8 mouse cellular contexts compared by ENCODE assay signal in genomic region chr8:119423631-119424141, GRCm38 (mm10). TPM values are rescaled to one million over a fixed set of nuclear protein-coding genes. Genes with fewer than 3 reads are reported as not detected.
DNase-seq lines count a peak whose midpoint lies in the region; ATAC-seq and TF ChIP-seq lines count a peak whose summit lies in the region.

No protein-coding gene starts in this region.

- no peaks in the 10 kb centered on the region for H3K27me3 ChIP-seq in erythroblast, embryonic 14.5 days (ENCODE audit: control insufficient read depth)
- H3K27me3 ChIP-seq in intestine, embryonic 15.5 days (replicated peaks): no peaks in the 10 kb centered on the region
- no peaks in the 10 kb centered on the region for H3K27me3 ChIP-seq in lung, embryonic 14.5 days (ENCODE audit: insufficient read depth, low read length)
- no peaks in the 10 kb centered on the region for H3K27me3 ChIP-seq in stomach, embryonic 16.5 days (ENCODE audit: control insufficient read depth, insufficient read depth, low read length)
- no peaks in the 10 kb centered on the region for H3K27me3 ChIP-seq in forebrain, postnatal 0 days (ENCODE audit: insufficient read depth, low read length)

- H3K36me3 ChIP-seq in erythroblast, embryonic 14.5 days (ENCODE audit: control insufficient read depth): no peaks in the 10 kb centered on the region
- no peaks in the 10 kb centered on the region for H3K36me3 ChIP-seq in intestine, embryonic 15.5 days
- H3K36me3 ChIP-seq in lung, embryonic 14.5 days (ENCODE audit: insufficient read depth): no peaks in the 10 kb centered on the region
- H3K36me3 ChIP-seq in stomach, embryonic 16.5 days (ENCODE audit: control insufficient read depth, insufficient read depth, low read length): no peaks in the 10 kb centered on the region
- H3K36me3 ChIP-seq in forebrain, postnatal 0 days (ENCODE audit: insufficient read depth): no peaks in the 10 kb centered on the region

- peak overlapping the region; percentile 91 for H3K27ac ChIP-seq in bone marrow macrophage, adult 2 months (ENCODE audit: insufficient read depth, low read depth, low read length)
- H3K27ac ChIP-seq in intestine, embryonic 15.5 days: peak overlapping the region; percentile 40; the same call in 1 of the 2 replicates
- H3K27ac ChIP-seq in lung, embryonic 14.5 days (ENCODE audit: low read depth): peak overlapping the region; percentile 52
- peak overlapping the region; percentile 81 for H3K27ac ChIP-seq in stomach, embryonic 16.5 days (ENCODE audit: low read length)
- H3K27ac ChIP-seq in forebrain, postnatal 0 days (ENCODE audit: low read depth, low read length): no peak overlapping the region

- H3K4me1 ChIP-seq in erythroblast, embryonic 14.5 days (ENCODE audit: control insufficient read depth): no peaks in the 10 kb centered on the region; the same call in 1 of the 2 replicates
- H3K4me1 ChIP-seq in bone marrow macrophage, adult 2 months (ENCODE audit: control insufficient read depth, insufficient read depth, low read length): peaks cover 71% of the 10 kb centered on the region
- peaks cover 27% of the 10 kb centered on the region for H3K4me1 ChIP-seq in intestine, embryonic 15.5 days (replicated peaks)
- H3K4me1 ChIP-seq in lung, embryonic 14.5 days (ENCODE audit: insufficient read depth): 0 out of 2 replicates have a peak, but pooled peaks cover 2% of the 10 kb centered on the region
- peaks cover 28% of the 10 kb centered on the region for H3K4me1 ChIP-seq in stomach, embryonic 16.5 days (ENCODE audit: control insufficient read depth, insufficient read depth, low read length)
- H3K4me1 ChIP-seq in forebrain, postnatal 0 days (ENCODE audit: insufficient read depth): no peaks in the 10 kb centered on the region

- WGBS in intestine, embryonic 15.5 days: 52% methylated on average over 9 of the region's 9 CpGs
- 40% methylated on average over 9 of the region's 9 CpGs for WGBS in lung, embryonic 14.5 days
- 43% methylated on average over 9 of the region's 9 CpGs for WGBS in stomach, embryonic 16.5 days
- 64% methylated on average over 9 of the region's 9 CpGs for WGBS in forebrain, postnatal 0 days

- no peak for TF ChIP-seq POLR2A in bone marrow macrophage, adult 2 months (IDR thresholded peaks at IDR 0.05; ENCODE audit: borderline replicate concordance, low read depth, low read length)

- H3K4me2 ChIP-seq in intestine, embryonic 15.5 days (replicated peaks): no peak overlapping the region; the same call in 1 of the 2 replicates
- no peak overlapping the region for H3K4me2 ChIP-seq in lung, embryonic 14.5 days
- H3K4me2 ChIP-seq in stomach, embryonic 16.5 days (ENCODE audit: low read depth, low read length): no peak overlapping the region
- H3K4me2 ChIP-seq in forebrain, postnatal 0 days (ENCODE audit: low read depth): no peak overlapping the region

- no peak overlapping the region for H3K9ac ChIP-seq in intestine, embryonic 15.5 days
- no peak overlapping the region for H3K9ac ChIP-seq in lung, embryonic 14.5 days
- peak overlapping the region; percentile 35; the same call in 1 of the 2 replicates for H3K9ac ChIP-seq in stomach, embryonic 16.5 days (ENCODE audit: low read length)
- H3K9ac ChIP-seq in forebrain, postnatal 0 days: no peak overlapping the region

- H3K9me3 ChIP-seq in erythroblast, embryonic 14.5 days (ENCODE audit: control insufficient read depth, low read length): no peaks in the 10 kb centered on the region
- H3K9me3 ChIP-seq in intestine, embryonic 15.5 days: no peaks in the 10 kb centered on the region
- no peaks in the 10 kb centered on the region for H3K9me3 ChIP-seq in lung, embryonic 14.5 days (ENCODE audit: low read depth, low read length)
- H3K9me3 ChIP-seq in stomach, embryonic 16.5 days (replicated peaks; ENCODE audit: control insufficient read depth, low read length): no peaks in the 10 kb centered on the region
- no peaks in the 10 kb centered on the region for H3K9me3 ChIP-seq in forebrain, postnatal 0 days (ENCODE audit: low read length)

- H3K4me3 ChIP-seq in erythroblast, embryonic 14.5 days (replicated peaks): peak overlapping the region; percentile 6
- H3K4me3 ChIP-seq in bone marrow macrophage, adult 2 months (ENCODE audit: insufficient read depth, low read length): peak overlapping the region; percentile 7; the same call in 1 of the 2 replicates
- no peak overlapping the region for H3K4me3 ChIP-seq in intestine, embryonic 15.5 days (replicated peaks)
- no peak overlapping the region for H3K4me3 ChIP-seq in lung, embryonic 14.5 days (ENCODE audit: low read depth, low read length)
- H3K4me3 ChIP-seq in stomach, embryonic 16.5 days (replicated peaks; ENCODE audit: low read length): no peak overlapping the region
- no peak overlapping the region for H3K4me3 ChIP-seq in forebrain, postnatal 0 days (ENCODE audit: low read depth, low read length)

- peak; percentile 48 for DNase-seq in lung, embryonic 14.5 days
- DNase-seq in retina, embryonic 14.5 days (ENCODE audit: low spot score): no peak
- DNase-seq in forebrain, postnatal 0 days: no peak

- no peak for TF ChIP-seq CTCF in bone marrow macrophage, adult 2 months (IDR thresholded peaks at IDR 0.05; ENCODE audit: low read depth, low read length)
- TF ChIP-seq CTCF in lung, embryonic 14.5 days (IDR thresholded peaks at IDR 0.05; ENCODE audit: low read depth): no peak
- no peak for TF ChIP-seq CTCF in forebrain, postnatal 0 days (IDR thresholded peaks at IDR 0.05; ENCODE audit: low read depth)

- no peak for ATAC-seq in erythroblast, adult 5-6 weeks (replicated peaks; ENCODE audit: low FRiP score, poor library complexity, severe bottlenecking)
- ATAC-seq in intestine, embryonic 15.5 days: peak; percentile 21; the same call in 1 of the 2 replicates
- 0 out of 2 replicates have a peak, but pooled peaks have one; percentile 40 for ATAC-seq in lung, embryonic 14.5 days (ENCODE audit: insufficient read depth)
- no peak for ATAC-seq in stomach, embryonic 16.5 days (ENCODE audit: insufficient read depth, low FRiP score)
- no peak for ATAC-seq in forebrain, postnatal 0 days

RNA-seq across cellular contexts. Expression of gene Osgin1, which starts 10.2 kb away (rescaled TPM):
- polyA plus RNA-seq in erythroblast, embryonic 14.5 days (2012): 0.17 and 0.30 TPM in 2 replicates
- 1.7 TPM in 2 replicates for total RNA-seq in erythroblast, adult 5-6 weeks (2015; ENCODE audit: low replicate concordance)
- total RNA-seq in erythroblast, adult 5-6 weeks (2017; ENCODE audit: low replicate concordance): 0.70 and 0.94 TPM in 2 replicates
- 33.8 and 34.3 TPM in 2 replicates for polyA plus RNA-seq in bone marrow macrophage, adult 2 months (2012; ENCODE audit: insufficient read depth, insufficient read length, missing spikeins)
- polyA plus RNA-seq in intestine, embryonic 15.5 days (2015; fragmentation: Nextera tagmentation; extraction: Ambion mirVana): 3.8 and 5.7 TPM in 2 replicates
- 0.53 and 0.85 TPM in 2 replicates for polyA plus RNA-seq in lung, embryonic 14.5 days (2014; fragmentation: Nextera tagmentation; extraction: Ambion mirVana)
- 10.2 and 11.0 TPM in 2 replicates for polyA plus RNA-seq in stomach, embryonic 16.5 days (2015; fragmentation: Nextera tagmentation; extraction: Ambion mirVana)
- not detected in 2 replicates for total RNA-seq in forebrain, postnatal 0 days (2014; rRNA removed)
- 0.12 and 0.19 TPM in 2 replicates for polyA plus RNA-seq in forebrain, postnatal 0 days (2015; fragmentation: Nextera tagmentation; extraction: Ambion mirVana)

RNA-seq across cellular contexts. Expression of gene Necab2, which starts 22.8 kb away (rescaled TPM):
- not detected in 2 replicates for polyA plus RNA-seq in erythroblast, embryonic 14.5 days (2012)
- not detected in 2 replicates for total RNA-seq in erythroblast, adult 5-6 weeks (2015; ENCODE audit: low replicate concordance)
- total RNA-seq in erythroblast, adult 5-6 weeks (2017; ENCODE audit: low replicate concordance): not detected in 2 replicates
- not detected in 2 replicates for polyA plus RNA-seq in bone marrow macrophage, adult 2 months (2012; ENCODE audit: insufficient read depth, insufficient read length, missing spikeins)
- polyA plus RNA-seq in intestine, embryonic 15.5 days (2015; fragmentation: Nextera tagmentation; extraction: Ambion mirVana): 1.9 TPM in 2 replicates
- 1.9 and 2.2 TPM in 2 replicates for polyA plus RNA-seq in lung, embryonic 14.5 days (2014; fragmentation: Nextera tagmentation; extraction: Ambion mirVana)
- polyA plus RNA-seq in stomach, embryonic 16.5 days (2015; fragmentation: Nextera tagmentation; extraction: Ambion mirVana): 0.74 and 1.5 TPM in 2 replicates
- 41.1 and 58.5 TPM in 2 replicates for total RNA-seq in forebrain, postnatal 0 days (2014; rRNA removed)
- polyA plus RNA-seq in forebrain, postnatal 0 days (2015; fragmentation: Nextera tagmentation; extraction: Ambion mirVana): 35.0 and 56.1 TPM in 2 replicates

RNA-seq across cellular contexts. Expression of gene Mlycd, which starts 29.0 kb away (rescaled TPM):
- 0.28 and 0.34 TPM in 2 replicates for polyA plus RNA-seq in erythroblast, embryonic 14.5 days (2012)
- total RNA-seq in erythroblast, adult 5-6 weeks (2015; ENCODE audit: low replicate concordance): 2.7 TPM in 1 of 2 replicates, not detected in the other
- total RNA-seq in erythroblast, adult 5-6 weeks (2017; ENCODE audit: low replicate concordance): 1.3 and 1.8 TPM in 2 replicates
- 14.2 and 14.3 TPM in 2 replicates for polyA plus RNA-seq in bone marrow macrophage, adult 2 months (2012; ENCODE audit: insufficient read depth, insufficient read length, missing spikeins)
- polyA plus RNA-seq in intestine, embryonic 15.5 days (2015; fragmentation: Nextera tagmentation; extraction: Ambion mirVana): 19.2 and 22.5 TPM in 2 replicates
- polyA plus RNA-seq in lung, embryonic 14.5 days (2014; fragmentation: Nextera tagmentation; extraction: Ambion mirVana): 11.8 and 14.0 TPM in 2 replicates
- 12.5 and 13.5 TPM in 2 replicates for polyA plus RNA-seq in stomach, embryonic 16.5 days (2015; fragmentation: Nextera tagmentation; extraction: Ambion mirVana)
- 27.6 and 27.9 TPM in 2 replicates for total RNA-seq in forebrain, postnatal 0 days (2014; rRNA removed)
- 20.3 and 21.3 TPM in 2 replicates for polyA plus RNA-seq in forebrain, postnatal 0 days (2015; fragmentation: Nextera tagmentation; extraction: Ambion mirVana)

Comparison
In these comparisons a context has a peak if more than half of its experiments do, and no peak if none do; other contexts are left out.
1. H3K4me3 ChIP-seq: peak in erythroblast, embryonic 14.5 days (single experiment) and bone marrow macrophage, adult 2 months (single experiment); none in intestine, embryonic 15.5 days (single experiment), lung, embryonic 14.5 days (single experiment), stomach, embryonic 16.5 days (single experiment) and forebrain, postnatal 0 days (single experiment).
2. ATAC-seq: peak in intestine, embryonic 15.5 days (single experiment) and lung, embryonic 14.5 days (single experiment); none in erythroblast, adult 5-6 weeks (single experiment), stomach, embryonic 16.5 days (single experiment) and forebrain, postnatal 0 days (single experiment).
3. RNA of gene Necab2, which starts 22.8 kb away (polyA plus RNA-seq): 35.0 to 56.1 TPM in forebrain, postnatal 0 days; 1.9 to 2.2 TPM in lung, embryonic 14.5 days, 1.9 TPM in intestine, embryonic 15.5 days, 0.74 to 1.5 TPM in stomach, embryonic 16.5 days, not detected in erythroblast, embryonic 14.5 days and not detected in bone marrow macrophage, adult 2 months; every median in the first group is over 10 times any median in the second.